Mouse (Mus musculus): ENCODE data around the gene Rarres2.
"Not testable (repeated sequence)": the region's sequence is repeated elsewhere in the genome, so short reads cannot be mapped to it uniquely, and the experiment has no call there.

The Rarres2 gene

DNA sequence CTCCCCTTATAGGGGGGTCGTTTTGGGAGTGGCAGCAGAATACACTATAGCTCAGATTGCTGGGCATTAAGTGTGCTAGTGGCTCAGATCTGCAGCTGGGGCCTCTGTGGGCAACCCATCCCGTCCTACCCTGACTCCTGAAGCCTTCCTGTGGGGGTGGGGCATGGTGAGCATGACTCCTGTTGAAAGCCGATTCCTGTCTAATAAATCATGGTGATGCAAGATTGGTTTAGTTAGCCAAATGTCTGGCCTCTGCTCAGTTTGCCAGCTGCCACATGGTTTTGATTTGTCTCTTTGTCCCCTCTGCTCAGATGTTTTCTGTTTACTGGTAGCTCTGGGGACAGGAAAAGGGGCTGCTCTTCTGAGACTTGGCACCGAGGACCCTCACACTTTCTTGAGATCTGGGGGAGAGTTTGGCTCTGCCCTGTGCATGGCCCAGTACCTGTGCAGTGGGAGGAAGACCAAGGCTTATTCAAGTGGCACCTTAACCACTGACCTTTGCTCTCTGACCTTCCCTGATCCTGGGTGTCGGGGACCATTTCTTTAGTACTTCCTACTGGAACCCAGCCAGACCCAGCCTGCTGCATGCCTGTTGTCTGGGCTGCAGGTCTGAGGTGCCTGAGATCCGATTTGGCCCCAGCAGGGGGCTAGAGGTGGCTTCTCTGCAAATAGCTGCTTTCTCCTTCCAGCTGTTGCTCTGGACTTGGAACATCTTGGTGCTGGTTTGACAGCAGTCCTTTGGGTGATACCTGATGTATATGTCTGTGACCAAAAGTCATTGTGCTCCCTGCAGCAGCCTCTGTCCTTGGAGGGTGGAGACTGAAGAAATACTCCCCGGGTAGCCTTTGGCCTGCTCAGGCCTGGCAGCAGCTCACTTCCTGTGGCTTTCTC, 30.8 kb downstream of the Rarres2 start:
- DNase-seq (ENCODE audit: low read depth, low spot score) = peak; percentile 93

- no peak for DNase-seq (ENCODE audit: low read depth, low spot score)
These were observed 31.9 kb downstream of the Rarres2 start for GRCm38 (mm10) chr6:48540721-48541120.

DNA sequence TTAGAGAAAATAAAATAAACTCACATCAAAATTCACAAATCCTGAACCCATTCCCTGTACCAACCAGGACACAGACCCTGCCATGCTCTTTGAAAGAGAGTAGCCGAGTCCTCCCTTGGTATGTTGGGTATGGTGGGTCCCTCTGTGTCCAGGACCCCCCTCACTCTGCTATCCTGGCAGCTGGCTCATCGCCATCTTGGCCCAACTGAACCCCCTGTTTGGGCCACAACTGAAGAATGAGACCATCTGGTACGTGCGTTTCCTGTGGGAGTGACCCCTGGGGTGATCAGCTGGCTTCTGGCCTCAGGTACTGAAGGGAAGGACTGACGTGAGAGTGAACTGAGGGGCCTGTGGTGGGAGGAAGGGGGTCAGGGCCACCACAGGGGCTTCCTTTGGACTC, 32.7 kb downstream of the Rarres2 start:
- DNase-seq (ENCODE audit: low read depth, low spot score) = no peak

DNA sequence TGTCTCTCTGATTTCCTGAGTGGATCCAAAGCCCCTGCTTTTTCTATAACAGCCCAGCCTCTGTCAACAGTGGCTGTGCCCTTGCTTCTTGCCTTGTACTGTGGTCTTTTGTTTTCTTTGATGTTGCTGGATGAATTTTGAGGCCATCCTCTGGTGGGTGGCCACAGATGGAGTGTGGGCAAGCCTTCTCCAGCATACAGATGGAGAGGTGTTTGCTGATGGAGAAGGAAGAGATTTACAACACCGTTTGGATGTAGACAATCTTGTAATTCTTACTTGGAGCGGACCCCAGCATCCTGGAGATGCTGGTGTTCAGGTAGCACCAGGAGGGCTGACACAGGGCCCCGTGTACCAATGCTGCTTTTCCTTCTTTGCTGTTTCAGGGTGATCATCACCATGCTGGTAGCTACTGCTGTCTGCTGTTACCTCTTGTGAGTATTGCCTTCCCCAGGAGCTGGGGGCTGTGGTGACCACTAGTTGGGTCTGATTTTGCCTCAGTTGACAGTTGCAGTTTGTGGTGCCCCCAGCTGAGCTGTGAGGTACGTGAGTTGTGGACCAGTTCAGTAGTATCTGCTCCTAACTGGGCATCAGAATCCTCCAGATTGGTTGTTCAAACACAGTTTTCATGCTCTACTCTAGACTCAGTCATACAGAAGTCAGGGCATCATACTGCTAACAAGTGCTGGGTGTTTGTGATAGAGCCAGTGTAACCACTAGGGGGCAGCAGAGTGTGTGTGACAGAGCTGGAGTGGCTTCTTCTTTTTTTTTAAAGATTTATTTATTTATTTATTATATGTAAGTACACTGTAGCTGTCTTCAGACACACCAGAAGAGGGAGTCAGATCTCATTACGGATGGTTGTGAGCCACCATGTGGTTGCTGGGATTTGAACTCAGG, 33.5 kb downstream of the Rarres2 start:
- DNase-seq (ENCODE audit: low read depth, low spot score) = peak; percentile 88

DNA sequence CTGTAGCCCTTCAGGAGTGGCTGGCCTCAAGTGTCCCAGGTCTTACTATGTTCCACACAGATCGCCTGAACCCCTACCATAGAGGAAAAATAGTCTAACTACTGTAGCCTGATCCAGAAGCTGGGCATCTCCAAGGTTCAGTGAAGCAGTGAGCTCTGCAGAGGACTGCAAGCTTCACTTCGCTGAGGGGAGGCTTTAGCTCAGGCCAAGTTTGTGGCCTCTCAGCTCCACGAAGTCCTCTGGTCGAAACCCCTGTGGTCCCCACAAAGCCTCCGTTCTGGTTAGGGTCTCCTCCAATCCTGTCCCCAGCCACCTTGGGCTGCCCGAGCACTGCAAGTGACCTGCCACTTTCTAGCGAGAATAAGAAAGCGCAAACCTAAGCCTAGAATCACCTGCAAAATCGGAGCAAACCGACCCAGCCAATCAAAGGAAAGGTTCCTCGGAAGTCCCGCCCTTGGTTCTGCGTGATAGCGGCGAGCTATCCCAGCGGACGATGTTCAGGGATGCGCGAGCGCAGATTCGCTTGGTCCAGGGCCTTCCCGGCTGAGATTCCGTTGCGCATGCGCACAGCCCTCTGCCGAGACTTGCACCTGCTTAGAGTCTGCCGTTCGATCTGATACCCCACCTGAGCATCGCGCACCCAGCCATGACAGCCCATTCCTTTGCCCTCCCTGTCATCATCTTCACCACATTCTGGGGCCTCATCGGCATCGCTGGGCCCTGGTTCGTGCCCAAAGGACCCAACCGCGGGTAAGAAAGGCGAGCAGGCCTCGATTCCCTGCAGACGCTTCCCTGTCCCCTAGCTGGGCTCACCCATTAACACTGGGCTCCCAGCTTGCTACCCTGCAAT, 35.3 kb downstream of the Rarres2 start, which contains the start of gene Atp6v0e2:
TSS of gene Atp6v0e2 (plus strand) at position 511 of the 850 bp plus-strand sequence.
- peak; percentile 96 for DNase-seq (ENCODE audit: low read depth, low spot score)

DNA sequence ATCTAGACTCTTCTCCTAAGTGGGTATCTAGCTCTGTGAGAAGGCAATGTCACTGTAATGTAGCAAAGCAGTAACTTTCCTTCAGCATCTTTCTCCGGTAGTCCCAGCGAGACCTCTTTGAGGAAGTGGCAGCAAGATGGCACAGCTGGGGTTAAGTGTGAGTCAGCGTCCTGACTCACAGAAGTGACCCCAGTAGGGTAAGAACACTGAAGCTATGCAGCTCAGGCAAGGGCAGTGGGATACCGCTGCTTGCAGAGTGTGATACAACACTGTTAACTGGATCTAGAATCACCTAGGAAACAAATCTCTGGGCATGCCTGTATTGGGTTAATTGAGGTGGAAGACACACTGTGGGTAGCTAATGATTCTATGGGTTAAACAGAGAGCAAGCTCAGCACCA, 36.5 kb downstream of the Rarres2 start:
- DNase-seq (ENCODE audit: low read depth, low spot score) = no peak

DNA sequence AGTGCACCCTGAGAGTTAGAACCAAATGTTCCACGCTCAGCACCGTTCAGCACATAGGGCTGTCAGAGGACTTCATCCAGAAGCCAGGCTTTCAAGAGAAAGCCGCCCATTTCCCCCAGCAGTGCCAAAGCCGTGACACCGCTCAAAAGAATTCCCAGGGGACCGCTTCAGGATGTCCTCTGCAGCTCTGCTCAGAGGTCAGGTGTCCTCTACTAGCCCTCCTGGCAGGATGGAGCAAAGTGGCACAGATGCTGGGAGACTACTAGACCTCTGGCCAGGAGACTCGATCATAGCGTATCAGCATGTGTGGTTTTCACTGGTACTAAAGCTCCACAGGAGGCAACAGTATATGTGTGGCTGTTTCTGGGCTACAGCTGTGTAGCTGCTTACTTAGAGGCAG, 37.7 kb downstream of the Rarres2 start:
- DNase-seq (ENCODE audit: low read depth, low spot score) = no peak

DNA sequence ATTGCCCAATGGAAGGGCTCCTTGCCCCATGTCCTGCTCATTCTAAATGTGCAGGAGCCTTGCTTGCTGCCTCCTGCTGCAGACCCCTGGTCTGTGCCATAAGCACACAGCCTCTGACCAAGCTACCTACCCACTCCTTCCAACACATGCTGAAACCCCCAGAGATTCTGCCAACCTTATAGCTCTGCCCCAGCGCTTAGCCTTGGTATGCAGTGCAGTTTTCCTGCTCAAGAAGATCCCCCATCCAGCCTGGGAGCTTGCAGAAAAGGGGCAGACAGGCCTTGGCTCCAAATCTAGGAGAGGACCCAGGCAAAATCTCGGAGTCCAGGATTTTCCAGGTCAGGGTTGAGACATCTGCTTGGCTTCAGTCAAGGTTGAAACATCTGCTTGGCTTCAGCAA, 39.1 kb downstream of the Rarres2 start:
- no peak for DNase-seq (ENCODE audit: low read depth, low spot score)

DNA sequence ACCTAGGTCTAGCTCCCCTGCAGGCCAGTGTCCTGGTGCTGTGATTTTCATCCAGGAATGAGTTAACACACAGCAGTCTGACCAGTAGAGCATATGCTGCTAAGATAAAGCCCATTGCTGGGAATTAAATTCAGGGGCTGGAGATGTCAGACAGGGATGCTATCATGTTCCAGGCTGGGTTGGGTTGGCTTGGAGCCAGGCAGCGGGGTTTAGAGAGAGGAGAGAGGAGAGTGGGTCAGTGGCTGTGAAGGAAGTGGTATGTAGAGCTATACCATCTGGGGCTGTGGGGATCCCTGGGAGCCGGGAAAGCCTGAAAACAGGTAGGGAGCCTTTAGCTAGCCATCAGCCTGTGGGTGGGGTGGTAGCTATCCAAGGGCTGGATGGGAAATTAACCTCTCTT, 41.7 kb downstream of the Rarres2 start:
- DNase-seq (ENCODE audit: low read depth, low spot score) = no peak

DNA sequence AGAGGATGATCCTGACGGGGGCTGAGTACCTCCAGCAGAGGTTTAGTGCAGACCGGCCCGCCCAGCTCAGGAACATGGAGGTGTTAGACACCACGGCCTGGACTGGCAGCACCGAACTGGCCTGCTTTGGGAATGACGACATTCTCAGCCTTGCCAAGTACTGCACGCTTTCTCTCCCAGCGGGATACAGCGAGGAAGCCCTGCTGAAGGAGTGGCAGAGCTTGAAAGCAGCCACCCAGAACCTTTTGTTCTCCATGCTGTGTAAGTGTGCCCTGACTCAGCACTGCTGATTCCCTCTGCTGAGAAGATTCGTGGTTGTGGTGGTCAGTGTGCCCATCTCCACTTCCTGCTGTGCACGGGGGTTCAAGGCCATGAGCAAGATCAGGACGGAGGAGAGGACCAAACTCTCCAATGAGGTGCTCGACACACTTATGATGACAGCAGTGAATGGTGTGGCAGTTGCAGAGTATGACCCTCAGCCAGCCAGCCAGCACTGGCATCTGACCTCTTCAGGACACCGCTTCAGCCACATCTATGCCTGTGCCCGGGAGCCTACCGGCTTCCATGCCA, 42.6 kb downstream of the Rarres2 start:
- DNase-seq (ENCODE audit: low read depth, low spot score) = peak; percentile 41

DNA sequence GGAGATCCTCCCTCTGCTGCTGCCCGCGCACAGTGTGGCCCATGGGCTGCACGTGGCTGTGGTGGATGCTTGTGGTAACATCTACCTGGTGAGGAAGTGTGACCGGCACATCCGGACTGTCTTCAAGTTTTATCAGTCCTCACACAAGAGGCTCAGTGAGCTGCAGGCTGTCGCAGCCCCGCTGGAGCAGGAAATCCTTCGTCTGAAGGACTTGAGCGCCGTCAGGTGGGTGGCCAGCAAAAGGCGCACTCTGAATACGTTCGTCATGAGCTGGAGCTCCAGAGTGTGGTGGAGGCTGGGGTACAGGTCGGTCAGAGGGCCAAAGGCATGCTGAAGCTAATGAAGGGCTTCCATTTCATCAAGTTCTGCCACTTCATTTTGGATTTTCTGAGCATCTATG, 43.3 kb downstream of the Rarres2 start:
- no peak for DNase-seq (ENCODE audit: low read depth, low spot score)

DNA sequence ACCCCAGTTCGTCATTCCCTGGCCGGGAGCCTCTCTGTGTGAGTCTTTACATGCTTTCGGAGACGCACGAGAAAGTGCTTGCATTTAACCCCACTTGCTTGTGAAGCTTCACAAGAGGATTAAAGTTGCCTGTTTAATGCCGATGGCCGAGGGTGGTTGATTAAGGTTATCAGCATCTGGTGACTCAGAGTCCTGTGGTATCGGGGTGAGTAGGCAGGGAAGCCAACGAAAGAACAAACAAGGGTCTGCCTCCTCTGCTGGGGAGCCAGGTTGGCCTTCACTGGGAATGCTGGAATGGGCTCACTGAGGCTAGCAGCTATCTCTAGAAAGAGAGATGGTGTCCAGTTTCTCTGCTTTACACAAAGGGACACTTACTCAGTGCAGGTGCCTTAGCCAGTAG, 44.7 kb downstream of the Rarres2 start:
- DNase-seq (ENCODE audit: low read depth, low spot score) = no peak

DNA sequence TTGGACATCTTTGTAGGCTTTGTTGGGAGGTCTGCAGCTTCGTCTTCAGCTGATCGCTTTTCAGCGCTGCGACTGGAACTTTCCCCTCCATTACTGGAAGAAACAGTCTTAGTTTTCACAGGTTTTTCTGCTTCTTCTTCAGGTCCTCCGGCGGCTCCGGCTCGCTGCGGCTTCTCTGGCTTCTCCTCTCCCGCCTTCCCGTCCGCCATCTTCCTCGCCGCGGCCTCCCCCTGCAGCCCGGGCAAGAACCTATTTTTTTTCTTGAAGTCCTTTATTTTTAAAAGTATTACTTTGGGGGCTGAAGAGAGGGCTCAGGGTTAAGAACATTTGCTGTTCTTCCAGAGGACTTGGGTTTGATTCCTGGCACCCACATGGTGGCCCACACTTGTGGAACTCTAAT, 47.7 kb downstream of the Rarres2 start:
- DNase-seq (ENCODE audit: low read depth, low spot score) = not testable (repeated sequence)

Measured in skeletal muscle tissue, adult 2 months (tissue).